Comparison of ENCODE assay signal across 20 mouse cellular contexts in genomic region chr6:119182211-119182610, GRCm38 (mm10). TPM values are rescaled to one million over a fixed set of nuclear protein-coding genes. Genes with fewer than 3 reads are reported as not detected.
"Had no signal": no experiment of that assay in that cellular context is flagged by ENCODE, and none has a peak within 500 bp of the region (broad histone marks: within the 10 kb centered on the region; RNA-seq: fewer than 3 reads in every experiment).

No protein-coding gene starts in this region.

- H3K27me3 ChIP-seq: liver, embryonic 13.5 days; midbrain, embryonic 13.5 days; neural tube, embryonic 13.5 days had no signal

- H3K4me2 ChIP-seq: liver, embryonic 13.5 days; midbrain, embryonic 13.5 days; neural tube, embryonic 13.5 days had no signal

- DNase-seq: kidney, postnatal 10 days; kidney, postnatal 36 days; layer of hippocampus, postnatal 36 days; liver, embryonic 13.5 days; lung, adult 2 months; lung, postnatal 14 days; lung, postnatal 4 days; thymus, adult 18-20 months; thymus, postnatal 36 days had no signal

- H3K27ac ChIP-seq: left cerebral cortex, adult 2 months; liver, embryonic 13.5 days; midbrain, embryonic 10.5 days; midbrain, embryonic 13.5 days; neural tube, embryonic 13.5 days had no signal

- H3K9ac ChIP-seq: liver, embryonic 13.5 days; midbrain, embryonic 13.5 days; neural tube, embryonic 13.5 days had no signal

- ATAC-seq: midbrain, embryonic 13.5 days; midbrain, embryonic 16.5 days had no signal

- H3K4me3 ChIP-seq: left cerebral cortex, adult 2 months; liver, embryonic 13.5 days; midbrain, embryonic 10.5 days; midbrain, embryonic 13.5 days; myocyte; neural tube, embryonic 13.5 days had no signal

- H3K9me3 ChIP-seq: liver, embryonic 13.5 days; midbrain, embryonic 10.5 days; midbrain, embryonic 13.5 days; neural tube, embryonic 13.5 days had no signal

RNA-seq across cellular contexts. Expression of gene Cacna1c, which starts 14.0 kb away (rescaled TPM):
- total RNA-seq: megakaryocyte progenitor cell, adult 5-6 weeks; monocyte, adult 5-6 weeks had no signal
- polyA plus RNA-seq: myocyte had no signal

RNA-seq across cellular contexts. Expression of gene Cacna2d4, which starts 54.1 kb away (rescaled TPM):
- polyA plus RNA-seq: liver, adult 2 months; liver, embryonic 13.5 days; lung, embryonic 16.5 days; myocyte; stomach, embryonic 16.5 days had no signal
